Mouse (Mus musculus) retina, embryonic 14.5 days (tissue): ENCODE results near the gene Gm13128.
"Not testable (repeated sequence)": the region's sequence is repeated elsewhere in the genome, so short reads cannot be mapped to it uniquely, and the experiment has no call there.

Experiments used
- DNase-seq: peaks from one replicate; pipeline ENCODE4 v3.0.0-alpha.2; 2015; ENCODE audit warnings: low spot score

Gm13128 gene

GRCm38 (mm10) chr4:144329949-144330348 lies at the start of gene Gm13128:
Gene Gm13128 (plus strand): TSS chr4:144330249.
- DNase-seq, result not testable (repeated sequence)

- not testable (repeated sequence) for DNase-seq
These were observed 49.7 kb upstream of the Gm13128 start, which contains the start of gene Pramel5 for GRCm38 (mm10) chr4:144280388-144280787. Gene Pramel5 (minus strand): TSS chr4:144280488.

- DNase-seq, result not testable (repeated sequence)
These were observed 30.6 kb upstream of the Gm13128 start for GRCm38 (mm10) chr4:144299414-144299813.

GRCm38 (mm10) chr4:144312666-144313460 lies 17.2 kb upstream of the Gm13128 start:
- not testable (repeated sequence) for DNase-seq

GRCm38 (mm10) chr4:144335856-144336255 lies 5.8 kb downstream of the Gm13128 start:
- not testable (repeated sequence) for DNase-seq

- not testable (repeated sequence) for DNase-seq
These were observed 27.6 kb downstream of the Gm13128 start, which contains the start of gene Gm13119 for GRCm38 (mm10) chr4:144357642-144358041. Gene Gm13119 (plus strand): TSS chr4:144357942.

- no peak for DNase-seq
These were observed 47.9 kb downstream of the Gm13128 start, which contains the start of gene Pramef20 for GRCm38 (mm10) chr4:144377911-144378310. Gene Pramef20 (minus strand): TSS chr4:144377933.
